Mouse (Mus musculus) liver, embryonic 14.5 days (tissue): ENCODE measurements at regions not wholly inside any gene's neighbourhood (a gene's known extent, or its start where the extent isn't known, plus 50 kb on each side); places are given as distances from the start of the nearest gene placed in this dataset.

Experiments used
- ATAC-seq: fragments of 200-750 bp; cut with Nextera tagmentation; 2 replicates; pipeline ENCODE4 v1.8.0; 2017; ENCODE audit warnings: moderate number of reproducible peaks, mild to moderate bottlenecking, moderate library complexity; ENCODE audit not compliant: insufficient read depth
- DNase-seq, 3 experiments: peaks; one replicate each; pipeline ENCODE4 v3.0.0-alpha.2; 2012 to 2013; ENCODE audit warnings: low read depth in 3 of 3, low spot score in 3 of 3
- H3K27ac ChIP-seq: fragments of 300-500 bp; sonication (generic); 2 replicates; pipeline ENCODE4 v1.5.1; 2014; ENCODE audit warnings: moderate library complexity, mild to moderate bottlenecking, control low read depth, inconsistent platforms
- H3K27me3 ChIP-seq: fragments of 300-500 bp; sonication (generic); 2 replicates; pipeline ENCODE4 v1.6.1; 2014; ENCODE audit warnings: mild to moderate bottlenecking, low read length, moderate library complexity; ENCODE audit not compliant: control insufficient read depth, insufficient read depth
- H3K36me3 ChIP-seq: fragments of 300-500 bp; sonication (generic); replicated peaks from 2 replicates; pipeline ENCODE4 v1.6.1; 2014; ENCODE audit warnings: low read depth; ENCODE audit not compliant: control insufficient read depth, insufficient read depth
- H3K4me1 ChIP-seq, 2 experiments: fragments of 200-500 bp in 1 of 2; fragments of 300-500 bp in 1 of 2; sonication (generic) in 1 of 2; replicated peaks; 2 replicates each; pipeline ENCODE4 v1.6.1; 2012 to 2014; ENCODE audit warnings: antibody characterized with exemption in 1 of 2, inconsistent platforms in 1 of 2, low read length in 1 of 2; ENCODE audit not compliant: control insufficient read depth in 2 of 2, insufficient read depth in 2 of 2
- H3K4me2 ChIP-seq: fragments of 300-500 bp; sonication (generic); 2 replicates; pipeline ENCODE4 v1.6.1; 2014; ENCODE audit warnings: low read depth, mild to moderate bottlenecking, control low read depth, moderate library complexity
- H3K4me3 ChIP-seq, 2 experiments: fragments of 200-500 bp in 1 of 2; fragments of 300-500 bp in 1 of 2; sonication (generic) in 1 of 2; 2 replicates each; pipeline ENCODE4 v1.5.1; 2012 to 2014; ENCODE audit warnings: low read depth in 2 of 2, low read length in 2 of 2, mild to moderate bottlenecking in 2 of 2, control low read depth in 1 of 2, inconsistent platforms in 1 of 2, moderate library complexity in 1 of 2; ENCODE audit not compliant: insufficient read depth in 1 of 2
- H3K9ac ChIP-seq: fragments of 300-500 bp; sonication (generic); replicated peaks from 2 replicates; pipeline ENCODE4 v1.6.1; 2014; ENCODE audit warnings: mild to moderate bottlenecking, control low read depth, moderate library complexity
- H3K9me3 ChIP-seq: fragments of 300-500 bp; sonication (generic); 2 replicates; pipeline ENCODE4 v1.6.1; 2016; ENCODE audit warnings: low read length, mixed read lengths; ENCODE audit not compliant: control insufficient read depth
- CTCF ChIP-seq: IDR thresholded peaks from 2 replicates; pipeline ENCODE4 v1.5.1; 2016; ENCODE audit warnings: antibody characterized with exemption, low read depth, control low read depth
- EP300 ChIP-seq: IDR thresholded peaks from 2 replicates; pipeline ENCODE4 v1.6.1; 2016; ENCODE audit warnings: antibody characterized with exemption, low read depth
- WGBS: fragments of 180-500 bp; shearing (Covaris S2); extraction: QIAGEN DNeasy Blood & Tissue Kit; methylation state at CpG from one replicate; pipeline ENCODE4 v1.1.7; 2014; ENCODE audit not compliant: insufficient replicate concordance; 5-methylcytosine and 5-hydroxymethylcytosine counted together

DNA sequence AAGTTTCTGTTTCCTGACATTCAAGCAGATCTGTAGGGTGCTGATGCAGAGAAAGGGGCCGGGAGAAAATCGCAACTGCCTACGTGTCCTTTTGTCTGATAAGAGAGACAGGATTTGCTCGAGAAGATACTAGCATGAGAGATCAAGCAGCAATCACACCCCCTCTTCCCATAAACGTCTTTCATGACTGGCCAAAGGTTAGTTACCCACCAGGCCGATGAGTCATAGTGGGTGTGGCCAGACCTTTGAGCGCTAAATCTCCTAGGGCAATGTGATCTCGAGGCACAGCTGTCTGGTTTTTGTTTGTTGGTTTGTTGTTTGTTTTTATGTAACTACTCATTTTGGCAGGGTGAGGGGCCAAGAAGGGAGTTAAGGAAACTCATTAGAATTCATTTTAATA lies 50.7 kb upstream of the E2f3 start:
- Histone ChIP-seq H3K4me1 (no peaks in the 10 kb centered on the region), H3K4me2 (no peak overlapping the region), H3K9me3 (no peaks in the 10 kb centered on the region), H3K27me3 (no peaks in the 10 kb centered on the region), H3K9ac (no peak overlapping the region), H3K4me3 (no peak overlapping the region), H3K27ac (no peak overlapping the region), H3K36me3 (no peaks in the 10 kb centered on the region)
- TF ChIP-seq CTCF: no peak
- TF ChIP-seq EP300: no peak
- no peak for ATAC-seq
- WGBS: 41% methylated on average over 8 of the region's 8 CpGs
- peak in 1 of 3 experiments; percentile 1 for DNase-seq

DNA sequence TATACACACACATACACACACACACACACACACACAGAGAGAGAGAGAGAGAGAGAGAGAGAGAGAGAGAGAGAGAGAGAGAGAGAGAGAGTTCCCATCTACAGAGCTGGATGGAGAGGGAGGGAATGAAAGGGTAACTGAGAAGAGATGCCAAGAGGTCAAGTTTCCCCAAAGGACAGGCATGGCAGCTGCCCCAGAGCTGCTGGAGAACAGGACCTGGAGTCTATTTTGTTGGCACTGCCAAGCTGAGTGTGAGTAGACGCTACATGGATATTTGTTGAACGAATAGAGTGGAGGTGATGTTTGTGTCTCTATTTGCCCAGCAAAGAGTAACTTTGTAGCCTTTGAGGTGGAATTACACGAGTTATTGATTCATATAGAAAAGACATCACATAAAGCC lies 50.2 kb upstream of the E2f3 start:
- Histone ChIP-seq H3K4me1 (no peaks in the 10 kb centered on the region), H3K4me3 (no peak overlapping the region), H3K4me2 (no peak overlapping the region), H3K27me3 (no peaks in the 10 kb centered on the region), H3K27ac (no peak overlapping the region), H3K9me3 (no peaks in the 10 kb centered on the region), H3K36me3 (no peaks in the 10 kb centered on the region), H3K9ac (no peak overlapping the region)
- no peak for DNase-seq
- no peak for ATAC-seq
- WGBS: 59% methylated on average over 3 of the region's 3 CpGs
- TF ChIP-seq CTCF: no peak
- no peak for TF ChIP-seq EP300
